Mouse (Mus musculus): Measurements from ENCODE around the gene Il15ra. TPM values are rescaled to one million over a fixed set of nuclear protein-coding genes. Genes with fewer than 3 reads are reported as not detected.

The Il15ra gene
- polyA plus RNA-seq, 1 experiment from 2014 or later, result 4.9 TPM

DNA sequence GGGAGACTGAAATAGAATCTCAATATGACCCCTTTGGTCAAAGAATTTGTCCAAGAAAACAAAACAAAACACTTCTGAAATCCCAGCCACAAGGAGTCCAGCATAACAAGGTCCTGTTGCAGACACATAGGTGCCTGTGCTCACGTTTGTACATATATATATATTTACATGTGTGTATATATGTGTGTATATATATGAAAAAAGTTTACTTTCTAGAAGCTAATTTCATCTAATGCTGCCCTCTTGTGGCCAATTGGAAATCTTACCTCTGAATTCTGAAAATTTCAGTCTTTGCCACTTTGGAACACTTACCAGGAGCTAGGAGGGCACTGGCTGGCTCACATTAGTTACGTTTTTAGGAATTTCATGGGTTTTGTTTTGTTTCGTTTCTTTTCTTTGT, 17.7 kb upstream of the Il15ra start:
- WGBS, result 12% methylated on average over 3 of the region's 3 CpGs
- Histone ChIP-seq H3K27ac (ENCODE audit: low read depth, low read length) (no peak overlapping the region), H3K9me3 (ENCODE audit: control insufficient read depth) (no peaks in the 10 kb centered on the region), H3K4me3 (ENCODE audit: low read depth, low read length) (no peak overlapping the region), H3K36me3 (ENCODE audit: control insufficient read depth, insufficient read depth) (no peaks in the 10 kb centered on the region), H3K4me2 (replicated peaks; ENCODE audit: low read depth) (no peak overlapping the region), H3K9ac (ENCODE audit: low read depth, low read length) (no peak overlapping the region), H3K27me3 (replicated peaks; ENCODE audit: control insufficient read depth, insufficient read depth, low read length) (no peaks in the 10 kb centered on the region), H3K4me1 (replicated peaks; ENCODE audit: control insufficient read depth, insufficient read depth, low read length) (no peaks in the 10 kb centered on the region)
- peak; percentile 61 for TF ChIP-seq CTCF (IDR thresholded peaks at IDR 0.05; ENCODE audit: low read depth)
- no peak for ATAC-seq

DNA sequence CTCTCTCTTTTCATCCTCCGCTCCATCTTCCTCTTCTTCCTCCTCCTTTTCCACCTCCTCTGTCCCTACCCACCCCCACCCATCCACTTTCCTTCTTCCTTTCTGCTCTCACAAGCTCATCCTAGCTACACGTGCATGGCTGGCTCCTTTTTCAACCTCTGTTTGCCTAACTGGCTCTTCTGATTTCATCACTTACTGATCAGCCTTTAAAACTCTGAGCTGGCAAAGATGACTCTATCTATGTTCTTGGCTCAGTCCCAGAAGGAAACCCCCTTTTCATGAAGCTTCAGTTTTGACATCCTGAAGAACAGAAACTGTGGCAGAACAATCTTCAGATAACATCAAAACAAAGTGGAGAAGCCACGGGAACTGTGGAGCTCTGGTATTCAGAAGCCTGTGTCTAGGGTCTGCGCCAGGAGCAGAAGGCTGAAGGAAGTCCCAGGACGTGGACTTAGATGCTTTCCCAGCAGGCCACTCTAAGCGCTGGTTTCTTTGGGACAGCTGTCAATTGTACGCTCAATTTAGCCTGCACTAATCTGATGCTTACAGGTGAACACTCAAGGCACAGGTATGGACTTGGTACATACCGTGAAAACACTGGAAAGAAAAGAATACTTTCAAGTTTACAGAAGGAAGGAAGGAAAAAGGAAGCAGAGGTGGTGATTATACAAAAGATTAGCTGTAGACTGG, 14.7 kb upstream of the Il15ra start:
- Histone ChIP-seq H3K9ac (ENCODE audit: low read depth, low read length) (no peak overlapping the region), H3K9me3 (ENCODE audit: control insufficient read depth) (no peaks in the 10 kb centered on the region), H3K27me3 (replicated peaks; ENCODE audit: control insufficient read depth, insufficient read depth, low read length) (no peaks in the 10 kb centered on the region), H3K4me3 (ENCODE audit: low read depth, low read length) (no peak overlapping the region), H3K27ac (ENCODE audit: low read depth, low read length) (no peak overlapping the region), H3K36me3 (ENCODE audit: control insufficient read depth, insufficient read depth) (no peaks in the 10 kb centered on the region), H3K4me2 (replicated peaks; ENCODE audit: low read depth) (no peak overlapping the region), H3K4me1 (replicated peaks; ENCODE audit: control insufficient read depth, insufficient read depth, low read length) (no peaks in the 10 kb centered on the region)
- no peak for ATAC-seq
- 64% methylated on average over 8 of the region's 8 CpGs for WGBS
- no peak for TF ChIP-seq CTCF (IDR thresholded peaks at IDR 0.05; ENCODE audit: low read depth)

DNA sequence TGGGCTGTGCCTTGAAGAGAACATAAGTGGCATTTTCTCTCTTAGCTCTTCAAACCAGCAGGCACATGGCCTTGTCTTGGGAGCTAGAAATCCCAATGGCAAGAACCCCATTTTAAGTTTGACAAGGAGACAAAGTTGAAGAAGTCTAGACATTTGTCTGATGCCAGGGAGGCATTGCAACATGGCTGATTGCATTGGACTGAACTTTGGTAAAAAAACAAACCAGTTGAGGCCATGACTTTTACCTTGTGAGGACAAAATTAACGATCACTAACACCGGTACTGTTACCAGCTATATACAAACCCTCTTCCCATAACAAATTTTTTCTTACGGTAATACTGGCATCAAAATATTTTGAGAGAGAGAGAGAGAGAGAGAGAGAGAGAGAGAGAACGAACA, 11.7 kb upstream of the Il15ra start:
- Histone ChIP-seq H3K27me3 (replicated peaks; ENCODE audit: control insufficient read depth, insufficient read depth, low read length) (no peaks in the 10 kb centered on the region), H3K9me3 (ENCODE audit: control insufficient read depth) (no peaks in the 10 kb centered on the region), H3K9ac (ENCODE audit: low read depth, low read length) (no peak overlapping the region), H3K4me2 (replicated peaks; ENCODE audit: low read depth) (no peak overlapping the region), H3K27ac (ENCODE audit: low read depth, low read length) (no peak overlapping the region), H3K4me3 (ENCODE audit: low read depth, low read length) (no peak overlapping the region), H3K36me3 (ENCODE audit: control insufficient read depth, insufficient read depth) (no peaks in the 10 kb centered on the region), H3K4me1 (replicated peaks; ENCODE audit: control insufficient read depth, insufficient read depth, low read length) (no peaks in the 10 kb centered on the region)
- 87% methylated on average over 4 of the region's 4 CpGs for whole genome bisulfite sequencing
- no peak for TF ChIP-seq CTCF (IDR thresholded peaks at IDR 0.05; ENCODE audit: low read depth)
- no peak for ATAC-seq

DNA sequence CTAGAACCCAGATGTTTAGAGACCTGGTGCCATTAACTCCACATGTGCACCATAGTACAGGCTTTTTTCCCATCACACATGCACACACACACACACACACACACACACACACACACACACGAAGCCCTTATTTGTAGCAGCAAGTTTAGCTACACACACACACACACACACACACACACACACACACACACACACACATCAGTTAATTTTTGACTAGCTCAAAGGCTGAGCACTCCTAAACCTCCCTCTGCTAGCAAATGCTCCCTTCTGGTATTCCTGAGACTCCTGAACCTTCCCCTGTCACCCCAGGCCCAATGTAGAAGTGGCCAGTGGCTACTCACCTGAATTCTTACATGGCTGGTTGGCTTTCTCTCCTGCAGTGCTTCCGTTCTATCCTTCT, 11.0 kb upstream of the Il15ra start:
- ATAC-seq, result no peak
- WGBS, result 65% methylated on average over 2 of the region's 2 CpGs
- Histone ChIP-seq H3K9ac (ENCODE audit: low read depth, low read length) (no peak overlapping the region), H3K36me3 (ENCODE audit: control insufficient read depth, insufficient read depth) (no peaks in the 10 kb centered on the region), H3K4me2 (replicated peaks; ENCODE audit: low read depth) (no peak overlapping the region), H3K27me3 (replicated peaks; ENCODE audit: control insufficient read depth, insufficient read depth, low read length) (no peaks in the 10 kb centered on the region), H3K4me1 (replicated peaks; ENCODE audit: control insufficient read depth, insufficient read depth, low read length) (no peaks in the 10 kb centered on the region), H3K4me3 (ENCODE audit: low read depth, low read length) (no peak overlapping the region), H3K27ac (ENCODE audit: low read depth, low read length) (no peak overlapping the region), H3K9me3 (ENCODE audit: control insufficient read depth) (no peaks in the 10 kb centered on the region)
- TF ChIP-seq CTCF (IDR thresholded peaks at IDR 0.05; ENCODE audit: low read depth), result no peak

DNA sequence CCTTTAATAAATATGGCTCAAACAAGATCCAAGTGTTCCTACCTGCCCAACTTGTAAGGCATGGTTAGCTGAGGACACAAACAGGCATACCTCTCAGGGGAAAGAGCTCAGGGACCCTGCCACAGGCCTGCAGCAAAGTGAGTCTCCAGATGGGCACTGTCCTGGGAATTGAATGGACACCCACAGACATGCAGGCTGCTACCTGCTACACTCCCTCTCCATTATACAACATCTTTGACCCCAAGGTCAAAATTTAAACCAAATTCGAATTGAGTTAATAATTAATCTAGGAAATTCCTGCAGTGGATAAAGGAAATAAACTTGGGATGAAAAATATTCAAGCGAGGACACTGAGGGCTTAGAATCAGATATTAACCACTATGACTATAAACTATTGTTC, 9.2 kb upstream of the Il15ra start:
- ATAC-seq, result no peak
- H3K4me1 ChIP-seq (replicated peaks; ENCODE audit: control insufficient read depth, insufficient read depth, low read length), result no peaks in the 10 kb centered on the region
- H3K36me3 ChIP-seq (ENCODE audit: control insufficient read depth, insufficient read depth), result no peaks in the 10 kb centered on the region
- no peak overlapping the region for H3K4me3 ChIP-seq (ENCODE audit: low read depth, low read length)
- no peaks in the 10 kb centered on the region for H3K9me3 ChIP-seq (ENCODE audit: control insufficient read depth)
- no peak for TF ChIP-seq CTCF (IDR thresholded peaks at IDR 0.05; ENCODE audit: low read depth)
- WGBS, result 31% methylated on average over 2 of the region's 2 CpGs
- H3K9ac ChIP-seq (ENCODE audit: low read depth, low read length), result no peak overlapping the region
- no peak overlapping the region for H3K27ac ChIP-seq (ENCODE audit: low read depth, low read length)
- no peaks in the 10 kb centered on the region for H3K27me3 ChIP-seq (replicated peaks; ENCODE audit: control insufficient read depth, insufficient read depth, low read length)
- H3K4me2 ChIP-seq (replicated peaks; ENCODE audit: low read depth), result no peak overlapping the region

DNA sequence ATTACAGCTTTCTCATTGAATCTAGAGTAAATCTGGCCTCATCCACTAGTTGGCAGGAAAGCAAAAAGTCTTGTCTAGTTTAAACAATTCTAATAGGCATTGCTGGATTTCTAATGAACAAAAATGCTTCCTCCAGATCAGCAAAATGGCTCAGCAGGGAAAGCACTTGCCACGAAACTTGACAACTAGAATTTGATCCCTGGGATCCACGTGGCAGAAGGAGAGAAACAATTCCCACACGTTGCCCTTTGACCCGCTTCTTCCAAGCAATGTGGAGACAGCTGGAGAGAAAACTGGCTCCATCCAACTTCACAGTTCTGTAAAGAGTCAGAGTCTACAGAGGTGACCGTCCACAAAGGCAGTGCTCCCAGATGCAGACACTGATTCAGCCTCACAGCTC, 6.1 kb upstream of the Il15ra start:
- Histone ChIP-seq H3K4me1 (replicated peaks; ENCODE audit: control insufficient read depth, insufficient read depth, low read length) (no peaks in the 10 kb centered on the region), H3K27ac (ENCODE audit: low read depth, low read length) (no peak overlapping the region), H3K9me3 (ENCODE audit: control insufficient read depth) (no peaks in the 10 kb centered on the region), H3K36me3 (ENCODE audit: control insufficient read depth, insufficient read depth) (no peaks in the 10 kb centered on the region), H3K9ac (ENCODE audit: low read depth, low read length) (no peak overlapping the region), H3K4me2 (replicated peaks; ENCODE audit: low read depth) (no peak overlapping the region), H3K27me3 (replicated peaks; ENCODE audit: control insufficient read depth, insufficient read depth, low read length) (no peaks in the 10 kb centered on the region), H3K4me3 (ENCODE audit: low read depth, low read length) (no peak overlapping the region)
- 50% methylated on average over 5 of the region's 5 CpGs for WGBS
- peak; percentile 55 for ATAC-seq
- no peak for TF ChIP-seq CTCF (IDR thresholded peaks at IDR 0.05; ENCODE audit: low read depth)

DNA sequence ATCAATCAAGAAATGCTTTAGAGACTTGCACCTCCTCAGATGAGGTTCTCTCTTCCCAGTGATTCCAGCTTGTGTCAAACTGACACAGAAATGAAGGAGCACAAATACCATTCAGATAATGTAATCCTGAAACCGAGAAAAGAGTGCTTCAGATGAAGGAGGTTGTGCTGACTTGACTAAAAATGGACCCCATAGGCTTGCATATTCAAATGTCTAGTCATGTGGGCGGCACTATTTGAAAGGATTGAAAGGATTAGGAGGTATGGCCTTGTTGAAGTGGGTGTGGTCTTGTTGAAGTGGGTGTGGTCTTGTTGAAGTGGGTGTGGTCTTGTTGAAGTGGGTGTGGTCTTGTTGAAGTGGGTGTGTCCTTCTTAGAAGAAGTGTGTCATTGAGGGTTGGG, 5.2 kb upstream of the Il15ra start:
- Histone ChIP-seq H3K4me2 (replicated peaks; ENCODE audit: low read depth) (no peak overlapping the region), H3K27me3 (replicated peaks; ENCODE audit: control insufficient read depth, insufficient read depth, low read length) (no peaks in the 10 kb centered on the region), H3K4me1 (replicated peaks; ENCODE audit: control insufficient read depth, insufficient read depth, low read length) (no peaks in the 10 kb centered on the region), H3K27ac (ENCODE audit: low read depth, low read length) (no peak overlapping the region), H3K9me3 (ENCODE audit: control insufficient read depth) (no peaks in the 10 kb centered on the region), H3K36me3 (ENCODE audit: control insufficient read depth, insufficient read depth) (no peaks in the 10 kb centered on the region), H3K9ac (ENCODE audit: low read depth, low read length) (no peak overlapping the region), H3K4me3 (ENCODE audit: low read depth, low read length) (no peak overlapping the region)
- no peak for ATAC-seq
- 81% methylated on average over 2 of the region's 2 CpGs for WGBS
- no peak for TF ChIP-seq CTCF (IDR thresholded peaks at IDR 0.05; ENCODE audit: low read depth)
